Mouse (Mus musculus) ES-Bruce4 (cell line): ENCODE results near the gene Ergic1.

Source experiments
- CTCF ChIP-seq: IDR thresholded peaks from one replicate; pipeline ENCODE4 v1.8.1; 2011; ENCODE audit warnings: low read depth, low read length
- EP300 ChIP-seq: IDR thresholded peaks from 2 replicates; pipeline ENCODE4 v1.6.1; 2011; ENCODE audit warnings: low read depth, low read length; ENCODE audit not compliant: insufficient read depth
- POLR2A ChIP-seq: IDR thresholded peaks from one replicate; pipeline ENCODE4 v1.8.1; 2011; ENCODE audit warnings: low read length; ENCODE audit not compliant: insufficient read depth

DNA sequence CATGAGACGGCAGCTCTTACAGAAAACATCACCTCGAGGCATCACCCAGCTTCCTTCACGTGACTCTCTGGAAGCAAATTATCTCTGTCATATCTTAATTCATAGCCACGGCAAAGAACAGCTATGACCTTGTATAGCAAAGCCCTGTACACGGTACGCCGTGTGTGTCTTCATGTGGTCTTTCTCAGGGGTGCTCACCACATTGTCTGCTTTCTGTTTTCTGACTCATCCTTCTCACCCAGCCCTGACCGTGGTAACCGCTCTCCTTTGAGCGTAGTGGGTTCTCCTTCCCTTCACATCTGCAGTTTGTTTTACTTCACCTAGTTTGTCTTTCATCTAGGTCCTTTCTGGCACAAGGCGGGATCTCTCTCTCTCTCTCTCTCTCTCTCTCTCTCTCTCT, 11.0 kb downstream of the Ergic1 start:
- no peak for TF ChIP-seq POLR2A
- TF ChIP-seq CTCF = no peak
- TF ChIP-seq EP300 = no peak
